Mouse (Mus musculus) mouse embryonic stem cell (cell line): Measurements from ENCODE around the gene Timm8a2.

Experiments
- in situ Hi-C, 2 experiments: fragments of 300-500 bp; cut with MboI; formaldehyde crosslinking; loops; 1 replicate in 1 of 2; 3 replicates in 1 of 2; pipeline ENCODE4 v1.14.3; 2019 to 2020; ENCODE audit warnings: low sequenced_read_pairs in 2 of 2, low pct_unique_long_range_greater_than_20kb in 1 of 2, mixed read lengths in 1 of 2; ENCODE audit not compliant: unreplicated experiment in 1 of 2

The Timm8a2 gene

DNA sequence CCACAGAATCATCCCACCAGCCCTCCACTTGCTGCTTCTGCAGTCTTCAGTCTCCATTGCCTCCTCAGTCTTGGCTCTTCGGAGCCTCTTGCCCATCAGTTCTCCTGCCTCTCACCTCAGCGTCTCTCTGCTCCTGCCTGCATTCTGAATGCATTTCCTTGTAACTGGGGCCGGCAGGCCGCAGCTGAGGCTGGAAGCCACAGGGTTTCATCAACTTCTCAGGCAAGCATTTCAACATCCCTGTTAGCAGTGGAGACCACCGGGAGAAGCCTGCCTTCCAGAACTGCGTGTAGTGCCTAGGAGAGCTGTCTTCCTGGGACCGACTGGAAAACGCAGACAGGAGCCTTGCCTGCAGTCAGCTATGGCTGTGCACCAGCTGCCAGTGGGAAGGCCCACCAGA lies 13.3 kb downstream of the Timm8a2 start:
- in situ Hi-C loops: no loop called here

DNA sequence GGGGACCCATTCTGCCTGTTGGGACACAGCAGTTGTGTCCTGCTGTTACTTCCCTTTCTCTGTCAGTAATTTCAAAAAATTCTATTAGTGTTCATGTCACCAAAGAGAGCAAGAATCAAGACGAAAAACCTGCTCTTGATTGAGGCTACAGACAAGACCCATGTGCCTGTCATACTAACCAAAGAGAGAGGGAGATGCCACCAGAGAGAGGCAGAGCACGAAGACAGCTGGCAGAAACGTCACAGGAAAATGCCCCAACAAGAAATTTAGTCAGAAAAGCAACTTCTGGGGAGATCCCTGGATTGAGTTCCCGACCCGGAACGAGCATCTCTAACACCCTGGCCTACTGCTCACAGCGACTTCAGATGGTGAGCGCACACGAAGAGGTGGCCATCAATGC lies 14.3 kb downstream of the Timm8a2 start:
- in situ Hi-C loops: no loop called here

DNA sequence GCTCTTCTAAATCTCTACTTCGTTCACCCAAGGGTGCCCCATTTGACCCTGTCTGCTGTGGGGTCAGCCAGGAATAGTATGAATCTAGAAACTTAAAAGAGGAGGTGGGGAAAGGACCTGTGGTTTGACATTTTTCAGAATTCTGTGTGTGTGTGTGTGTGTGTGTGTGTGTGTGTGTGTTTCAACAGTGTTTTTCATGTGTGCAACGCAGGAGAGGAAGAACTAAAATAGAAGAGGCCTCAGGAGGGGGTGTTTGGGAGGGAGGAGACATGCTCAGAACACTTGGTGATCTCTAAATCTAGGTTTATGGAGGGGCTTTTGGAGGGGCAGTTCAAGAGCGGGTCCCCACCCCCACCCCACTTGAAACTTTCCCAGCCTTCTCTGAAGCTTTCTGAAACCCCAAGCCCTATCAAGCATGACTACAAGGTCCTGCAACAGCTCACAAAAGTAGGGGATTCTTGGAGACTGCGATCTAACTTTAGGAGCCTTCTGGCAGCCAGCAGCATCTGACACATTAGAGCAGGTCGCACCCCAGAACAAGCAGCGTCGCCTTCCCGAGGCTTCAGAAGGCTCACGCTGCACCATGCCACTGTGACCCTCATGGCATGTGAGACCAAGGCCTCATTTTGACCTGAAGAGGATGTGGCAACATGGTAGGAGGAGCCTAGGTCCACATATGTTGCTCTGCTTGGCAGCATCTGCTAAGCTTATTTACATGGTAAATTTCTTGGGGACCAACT lies 18.6 kb downstream of the Timm8a2 start:
- in situ Hi-C loops: loop anchor here (25.0 kb wide), 2 partner anchors 191 to 834 kb away; no protein-coding TSS in a partner anchor

DNA sequence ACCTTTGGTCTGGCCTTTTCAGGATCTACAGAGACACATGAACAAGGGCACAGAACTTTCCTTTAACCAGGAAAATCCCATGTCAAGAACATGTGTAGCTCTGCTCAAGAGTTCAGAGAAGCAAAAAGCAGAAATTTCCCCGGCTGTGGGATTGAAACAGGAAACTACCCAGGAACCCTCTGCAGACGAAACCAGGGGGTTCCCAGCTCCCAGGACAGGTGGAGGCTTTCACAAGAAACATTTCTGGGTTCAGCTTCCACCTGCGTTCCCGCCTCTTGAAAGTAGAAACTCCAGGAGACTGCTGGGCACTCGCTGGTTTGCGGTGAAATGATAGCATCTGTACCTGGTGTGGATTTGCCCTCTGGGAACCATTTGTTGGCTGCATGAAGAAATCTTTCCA lies 22.4 kb downstream of the Timm8a2 start:
- in situ Hi-C loops: loop anchor here (25.0 kb wide), 2 partner anchors 195 to 830 kb away; no protein-coding TSS in a partner anchor

DNA sequence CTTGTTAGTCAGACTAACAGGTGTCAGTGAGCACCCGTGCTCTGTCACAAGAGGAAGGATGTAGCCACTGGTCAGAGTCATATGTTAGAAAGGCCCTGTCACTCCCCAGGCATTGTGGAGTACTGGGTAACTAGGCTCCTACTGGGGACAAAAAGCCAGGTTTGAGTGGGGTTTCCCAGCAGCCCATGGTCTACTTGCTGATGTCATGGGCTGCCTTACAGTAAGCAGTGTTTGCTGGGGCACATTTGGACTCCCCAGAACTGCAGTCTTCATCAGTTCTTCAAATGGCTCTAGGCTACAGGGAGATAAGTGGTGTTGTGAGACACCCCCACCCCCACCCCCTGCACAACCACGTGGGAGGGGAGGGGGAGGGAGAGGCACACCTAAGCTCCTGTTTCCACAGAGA lies 23.5 kb downstream of the Timm8a2 start:
- in situ Hi-C loops: loop anchor here (25.0 kb wide), 2 partner anchors 196 to 829 kb away; no protein-coding TSS in a partner anchor

GRCm38 (mm10) chr14:122060642-122061041 lies 26.2 kb downstream of the Timm8a2 start:
- in situ Hi-C loops: loop anchor here (5.0 to 25.0 kb wide), 4 partner anchors 128 to 827 kb away; no protein-coding TSS in a partner anchor

- in situ Hi-C loops: loop anchor here (5.0 to 25.0 kb wide), 4 partner anchors 129 to 826 kb away; no protein-coding TSS in a partner anchor
These were observed 26.9 kb downstream of the Timm8a2 start for GRCm38 (mm10) chr14:122061376-122061775.

GRCm38 (mm10) chr14:122062411-122063090 lies 28.1 kb downstream of the Timm8a2 start:
- in situ Hi-C loops: loop anchor here (5.0 to 25.0 kb wide), 4 partner anchors 130 to 825 kb away; no protein-coding TSS in a partner anchor

DNA sequence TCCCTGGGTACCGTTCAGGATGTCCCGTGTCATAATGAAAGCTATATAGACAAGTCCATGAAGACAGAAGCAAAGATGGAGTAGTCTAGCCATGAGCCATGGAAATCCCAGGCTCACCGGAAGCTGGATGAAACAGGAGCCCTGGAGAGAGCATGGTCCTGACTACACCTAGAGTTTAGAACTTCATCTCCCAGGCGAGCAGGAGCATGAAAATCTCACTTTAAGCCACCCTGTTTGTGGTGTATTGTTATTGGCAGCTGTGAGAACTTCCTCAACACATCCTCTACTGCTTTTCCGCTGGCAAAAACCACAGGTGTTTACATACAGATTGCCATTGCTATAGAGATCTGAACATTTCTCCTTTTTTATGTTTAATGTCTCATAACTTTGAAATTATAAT lies 29.1 kb downstream of the Timm8a2 start:
- in situ Hi-C loops: loop anchor here (5.0 to 25.0 kb wide), 4 partner anchors 131 to 824 kb away; no protein-coding TSS in a partner anchor

DNA sequence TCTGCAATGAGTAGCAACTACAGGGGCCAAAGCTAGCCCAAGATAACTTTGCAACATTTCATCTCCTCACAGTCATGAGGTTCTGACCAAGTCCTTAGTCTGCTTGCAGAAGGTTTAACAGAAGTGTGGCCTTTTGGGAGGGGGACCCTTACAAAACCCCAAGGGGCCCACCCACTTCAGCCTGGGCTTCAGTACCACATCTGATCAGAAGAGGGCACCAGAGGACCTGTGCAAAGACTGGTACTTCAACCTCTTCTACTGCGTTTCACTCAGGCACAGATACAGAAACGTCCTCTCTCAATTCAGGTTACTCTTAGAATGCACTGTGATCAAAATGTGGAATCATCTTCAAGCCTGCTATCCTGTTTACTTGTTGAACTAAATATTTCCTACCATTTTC lies 30.0 kb downstream of the Timm8a2 start:
- in situ Hi-C loops: loop anchor here (5.0 to 25.0 kb wide), 4 partner anchors 132 to 823 kb away; no protein-coding TSS in a partner anchor

- in situ Hi-C loops: loop anchor here (25.0 kb wide), 2 partner anchors 204 to 821 kb away; no protein-coding TSS in a partner anchor
These were observed 31.8 kb downstream of the Timm8a2 start for GRCm38 (mm10) chr14:122066243-122066642.

- in situ Hi-C loops: loop anchor here (25.0 kb wide), 2 partner anchors 206 to 819 kb away; no protein-coding TSS in a partner anchor
These were observed 33.6 kb downstream of the Timm8a2 start for GRCm38 (mm10) chr14:122068036-122068435.

- in situ Hi-C loops: loop anchor here (25.0 kb wide), 2 partner anchors 207 to 818 kb away; no protein-coding TSS in a partner anchor
These were observed 34.6 kb downstream of the Timm8a2 start for GRCm38 (mm10) chr14:122068801-122069695.

GRCm38 (mm10) chr14:122069948-122070347 lies 35.5 kb downstream of the Timm8a2 start:
- in situ Hi-C loops: loop anchor here (25.0 kb wide), 2 partner anchors 208 to 817 kb away; no protein-coding TSS in a partner anchor

DNA sequence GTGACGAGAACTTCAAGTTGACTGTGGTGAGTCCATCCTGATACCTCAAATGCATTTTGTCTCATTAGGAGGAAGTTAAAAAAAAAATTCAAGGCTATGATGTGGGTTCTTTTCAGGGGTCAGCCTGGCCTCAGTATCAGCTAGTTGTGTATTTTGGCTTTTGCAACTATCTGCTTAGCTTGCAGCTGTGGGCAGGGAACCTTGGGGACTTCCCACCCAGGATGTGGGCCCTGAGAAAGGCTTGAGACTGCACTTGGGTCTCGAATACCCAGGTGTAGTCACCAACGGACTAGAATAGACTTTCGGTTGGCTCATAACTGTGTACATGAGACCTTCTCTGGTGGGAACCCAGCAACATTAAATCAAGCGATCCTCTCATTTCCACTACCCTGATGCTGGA lies 38.9 kb downstream of the Timm8a2 start:
- in situ Hi-C loops: loop anchor here (25.0 kb wide), 2 partner anchors 211 to 814 kb away; no protein-coding TSS in a partner anchor

DNA sequence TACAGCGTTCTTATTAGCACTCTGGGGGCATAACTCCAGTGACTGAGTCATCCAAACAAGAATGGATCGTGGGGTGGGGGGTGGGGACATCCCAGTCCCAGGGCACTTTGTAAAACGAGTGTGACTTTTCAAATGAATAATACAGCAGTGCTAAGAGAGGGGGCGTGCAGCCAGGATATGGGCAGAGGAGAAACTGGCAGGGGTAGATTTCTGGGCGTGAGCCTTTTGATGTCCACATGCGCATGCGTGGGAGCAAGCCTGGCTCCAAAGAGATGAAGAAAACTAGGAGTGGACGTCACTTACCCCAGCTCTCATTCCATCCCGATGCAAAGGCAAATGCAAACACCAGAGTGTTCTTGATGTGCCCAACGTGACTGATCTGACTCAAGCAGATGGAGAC lies 39.9 kb downstream of the Timm8a2 start:
- in situ Hi-C loops: loop anchor here (25.0 kb wide), 2 partner anchors 212 to 813 kb away; no protein-coding TSS in a partner anchor

DNA sequence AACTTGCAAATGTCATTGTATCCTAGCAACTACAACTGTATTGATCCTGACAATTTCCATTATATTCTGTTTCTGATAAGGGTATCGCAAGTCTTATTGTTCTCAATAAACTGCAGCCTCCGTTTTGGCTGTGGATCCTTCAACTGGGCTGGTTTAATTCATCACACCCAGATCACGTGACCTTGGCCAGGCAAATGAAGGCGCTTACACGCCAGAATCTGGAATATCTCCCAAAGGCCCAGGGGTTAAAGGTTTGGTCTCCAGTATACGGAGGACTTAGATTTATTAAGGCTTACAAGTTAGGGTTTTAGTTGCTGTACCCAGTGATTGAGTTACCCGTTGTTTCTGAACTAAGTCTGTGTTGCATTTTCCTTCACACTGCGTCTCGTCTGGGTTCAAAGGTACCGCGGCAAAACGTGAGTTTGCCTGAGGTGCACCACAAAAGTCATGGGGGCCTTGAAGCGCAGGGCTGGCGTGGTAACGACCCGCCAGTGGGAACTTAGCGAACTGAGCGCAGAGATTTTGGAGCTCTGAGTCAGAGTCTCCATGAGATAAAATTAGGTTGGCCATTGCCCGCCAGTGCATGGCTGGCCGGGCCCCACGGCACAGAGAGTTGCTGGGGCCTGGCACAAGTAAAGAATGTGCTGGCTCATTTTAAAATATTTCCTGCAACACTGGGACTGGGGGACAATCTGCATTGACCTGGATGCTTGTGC lies 41.2 kb downstream of the Timm8a2 start:
- in situ Hi-C loops: no loop called here
